Mouse (Mus musculus) hematopoietic stem cell, adult 5-6 weeks (primary cell): ENCODE measurements around the gene Ppp1r18. TPM values are rescaled to one million over a fixed set of nuclear protein-coding genes. Genes with fewer than 3 reads are reported as not detected.

Source experiments
- ATAC-seq, 2 experiments: fragments of 125-278 bp in 1 of 2; replicated peaks in 1 of 2; 2 replicates each; pipeline ENCODE4 v1.8.0; 2016 to 2017; ENCODE audit warnings: inconsistent platforms in 2 of 2, mild to moderate bottlenecking in 2 of 2, moderate number of reproducible peaks in 2 of 2, low read depth in 1 of 2, moderate TSS enrichment in 1 of 2; ENCODE audit not compliant: low FRiP score in 2 of 2, poor library complexity in 2 of 2, severe bottlenecking in 2 of 2, insufficient read depth in 1 of 2, low TSS enrichment in 1 of 2
- total RNA-seq: library from RNA; stranded (forward); fragments of 172-1452, 232-1000 nt; gene quantifications from 2 replicates; pipeline ENCODE4 v1.2.3, GENCODE M21; 2017

The Ppp1r18 gene
- total RNA-seq, 1 experiment from 2014 or later, result 35.9 TPM

GRCm38 (mm10) chr17:35896781-35897643 lies 31.6 kb downstream of the Ppp1r18 start, which contains the start of gene 2310061I04Rik:
Gene 2310061I04Rik (minus strand): TSS chr17:35897431.
- ATAC-seq, result peak; percentile 40 to 53

GRCm38 (mm10) chr17:35897644-35898573 lies 32.5 kb downstream of the Ppp1r18 start:
- peak in 1 of 2 experiments; percentile 19; a peak in 2 of 4 replicates for ATAC-seq

- no peak for ATAC-seq
Observed at GRCm38 (mm10) chr17:35900636-35901035, 35.2 kb downstream of the Ppp1r18 start.

GRCm38 (mm10) chr17:35903343-35903991 lies 38.1 kb downstream of the Ppp1r18 start:
- peak; percentile 29 to 33 for ATAC-seq

GRCm38 (mm10) chr17:35903992-35904355 lies 38.6 kb downstream of the Ppp1r18 start:
- peak; percentile 41 to 53 for ATAC-seq

GRCm38 (mm10) chr17:35905587-35905986 lies 40.2 kb downstream of the Ppp1r18 start:
- no peak for ATAC-seq

GRCm38 (mm10) chr17:35907609-35908008 lies 42.2 kb downstream of the Ppp1r18 start:
- ATAC-seq, result no peak

GRCm38 (mm10) chr17:35909186-35909918 lies 44.0 kb downstream of the Ppp1r18 start:
- 0 out of 4 replicates have a peak, but pooled peaks of 1 of the 2 experiments have one; percentile 3 for ATAC-seq

- peak; percentile 84 to 91 for ATAC-seq
Observed at GRCm38 (mm10) chr17:35909919-35910369, 44.6 kb downstream of the Ppp1r18 start, which contains the start of gene Atat1. Gene Atat1 (minus strand): TSS chr17:35910075.

GRCm38 (mm10) chr17:35914975-35915374 lies 49.6 kb downstream of the Ppp1r18 start:
- ATAC-seq, result no peak

- ATAC-seq, result peak in 1 of 2 experiments; percentile 4; a peak in 2 of 4 replicates
Observed at GRCm38 (mm10) chr17:35915538-35916296, 50.3 kb downstream of the Ppp1r18 start.

GRCm38 (mm10) chr17:35916297-35917142 lies 51.1 kb downstream of the Ppp1r18 start, which contains the start of the genes Mrps18b and Ppp1r10:
Gene Mrps18b (minus strand): TSS chr17:35916389.
Gene Ppp1r10 (plus strand): TSS chr17:35916434.
- peak; percentile 79 to 84 for ATAC-seq

GRCm38 (mm10) chr17:35917143-35917462 lies 51.7 kb downstream of the Ppp1r18 start:
- ATAC-seq, result peak in 1 of 2 experiments; percentile 1; a peak in 1 of 4 replicates

GRCm38 (mm10) chr17:35917463-35918251 lies 52.3 kb downstream of the Ppp1r18 start:
- ATAC-seq, result no peak
